Mouse (Mus musculus) gastrocnemius, postnatal 36 days (tissue): ENCODE data around the gene Ntm. TPM values are rescaled to one million over a fixed set of nuclear protein-coding genes. Genes with fewer than 3 reads are reported as not detected.

Source experiments
- DNase-seq, 2 experiments: peaks; one replicate each; pipeline ENCODE4 v3.0.0; 2022
- intact Hi-C: fragments of 180-260 bp; cut with DNase I; formaldehyde crosslinking; loops from one replicate; pipeline ENCODE4 v1.15.1; 2025
- total RNA-seq, 2 experiments: library from RNA; stranded (reverse); gene quantifications; 2 replicates each; pipeline ENCODE4 v1.2.3; 2021

Ntm gene
- total RNA-seq, 2 experiments from 2014 or later = 0.64 to 1.5 TPM

DNA sequence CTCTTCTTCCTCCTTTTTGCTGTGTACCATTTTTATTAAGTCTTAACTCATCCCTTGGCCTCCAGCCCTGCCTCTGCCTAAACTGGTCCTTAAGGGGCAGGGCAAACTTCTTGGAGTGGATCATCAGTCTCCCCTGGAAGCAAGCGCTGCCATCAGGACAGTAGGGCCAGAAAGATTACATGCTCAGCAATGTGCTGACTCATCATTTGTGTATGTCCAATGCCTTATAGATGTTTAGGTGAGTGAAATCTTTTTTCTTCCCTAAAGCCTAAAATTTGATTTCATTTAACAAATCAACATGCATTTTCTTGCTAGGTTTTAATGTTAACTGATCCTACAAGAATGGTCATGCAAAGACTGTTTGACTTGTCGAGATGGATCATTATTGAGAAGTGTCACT lies 536.7 kb downstream of the Ntm start:
- intact Hi-C loops = no loop called here
- DNase-seq = no peak

DNA sequence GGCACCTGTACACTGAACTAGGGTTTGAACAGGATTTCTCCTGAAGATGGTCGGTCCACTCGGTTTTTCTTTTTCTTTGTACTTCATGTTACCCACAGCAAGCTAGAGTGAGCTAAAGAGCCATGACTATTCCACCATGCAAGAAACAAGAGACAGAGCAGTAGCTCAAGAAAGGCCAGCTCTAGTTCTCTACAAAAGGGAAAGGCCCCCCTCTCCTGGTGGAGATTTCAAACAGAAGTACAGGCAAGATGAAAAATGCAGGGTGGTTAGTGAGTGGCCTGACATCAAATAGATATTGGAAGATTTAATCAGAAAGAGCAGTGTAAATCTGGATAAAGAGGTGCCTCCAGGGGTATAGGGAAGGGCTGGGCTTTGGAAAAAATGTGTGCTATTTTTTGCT lies 547.4 kb downstream of the Ntm start:
- intact Hi-C loops = no loop called here
- DNase-seq = no peak

DNA sequence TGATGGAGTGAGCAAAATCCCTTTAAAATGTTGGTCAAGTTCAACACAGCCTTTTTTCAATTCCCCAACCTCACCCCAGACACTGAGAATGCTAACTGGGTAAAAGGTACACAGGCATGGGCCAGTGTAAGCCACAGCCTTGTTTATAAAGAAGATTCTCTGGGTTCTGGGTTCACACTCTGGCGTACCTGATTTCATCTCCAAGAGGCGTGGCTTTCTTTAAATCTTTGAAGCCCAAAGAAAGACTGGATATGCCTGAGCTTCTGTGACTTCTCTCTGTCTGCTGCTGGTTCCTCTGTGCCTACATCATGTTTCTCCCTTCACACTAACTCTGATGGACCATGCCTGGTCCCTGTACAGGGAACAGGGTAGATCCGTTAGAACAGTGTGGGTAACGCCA lies 549.8 kb downstream of the Ntm start:
- intact Hi-C loops = no loop called here
- DNase-seq = no peak

DNA sequence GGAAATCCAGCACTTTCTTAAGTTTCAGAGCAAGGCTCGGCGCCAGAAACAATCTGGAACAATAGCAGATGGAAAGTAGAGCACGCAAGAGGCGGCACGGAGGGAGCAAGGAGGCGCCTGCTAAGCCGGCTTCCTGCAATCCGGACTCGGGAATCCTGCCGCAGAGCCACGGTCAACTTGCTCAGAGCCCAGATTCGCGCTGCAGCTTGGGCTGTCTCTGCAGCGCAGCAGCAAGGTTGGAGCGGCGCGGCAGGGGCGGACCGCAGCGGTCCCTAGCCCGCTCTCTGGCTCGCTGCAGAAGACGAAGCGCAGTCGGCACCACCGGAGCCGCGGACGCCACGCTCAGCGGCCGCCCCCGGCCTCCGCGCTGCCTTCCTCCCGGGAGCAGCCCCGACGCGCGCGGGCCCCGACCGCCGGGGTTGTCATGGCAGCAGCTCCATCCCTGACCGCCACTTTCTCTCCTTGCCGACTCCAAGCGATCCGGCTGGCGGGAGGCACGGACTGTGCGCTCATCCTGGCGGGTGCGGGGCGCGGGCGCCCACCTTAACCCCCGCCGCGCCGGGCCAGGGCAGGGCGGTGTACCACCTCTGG lies 550.7 kb downstream of the Ntm start:
- intact Hi-C loops = no loop called here
- DNase-seq = peak; percentile 11 to 37

DNA sequence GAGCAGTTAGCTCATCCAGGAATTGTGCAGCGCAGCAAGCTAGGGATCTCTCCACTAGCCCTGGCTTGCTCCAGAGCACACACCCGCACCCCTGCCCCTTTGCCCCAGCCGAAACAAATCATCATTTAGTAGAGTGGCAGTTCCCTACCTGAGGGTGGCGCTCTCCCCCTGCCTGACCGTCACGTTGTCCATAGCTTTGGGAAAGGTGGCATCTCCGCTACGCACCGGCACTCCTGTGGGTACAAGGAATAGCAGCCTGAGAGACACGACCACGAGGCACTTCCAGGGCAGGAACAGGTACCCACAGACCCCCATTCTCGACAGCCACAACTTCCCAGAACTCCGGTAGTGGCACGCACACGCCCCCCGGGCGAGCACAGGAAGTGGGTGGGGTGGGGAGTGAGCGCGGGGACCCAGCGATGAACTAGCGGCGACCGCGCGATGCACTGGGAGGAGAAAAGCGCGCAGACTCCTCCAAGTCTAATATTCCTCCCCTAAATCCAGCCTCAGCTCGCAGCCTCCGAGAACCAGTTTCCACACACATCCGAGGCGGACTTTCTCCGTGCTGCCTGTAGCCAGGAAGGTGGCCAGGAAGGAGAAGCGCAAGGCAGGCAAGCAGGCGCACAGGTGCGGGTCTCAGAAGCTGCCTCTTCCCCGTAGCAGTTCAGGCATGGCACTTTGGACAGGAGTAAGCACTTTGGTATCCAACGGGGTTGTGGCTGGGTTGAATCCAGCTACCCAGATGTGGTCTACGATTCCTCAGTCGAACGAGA lies 551.3 kb downstream of the Ntm start:
- peak in 1 of 2 experiments; percentile 23 for DNase-seq
- intact Hi-C loops = no loop called here

DNA sequence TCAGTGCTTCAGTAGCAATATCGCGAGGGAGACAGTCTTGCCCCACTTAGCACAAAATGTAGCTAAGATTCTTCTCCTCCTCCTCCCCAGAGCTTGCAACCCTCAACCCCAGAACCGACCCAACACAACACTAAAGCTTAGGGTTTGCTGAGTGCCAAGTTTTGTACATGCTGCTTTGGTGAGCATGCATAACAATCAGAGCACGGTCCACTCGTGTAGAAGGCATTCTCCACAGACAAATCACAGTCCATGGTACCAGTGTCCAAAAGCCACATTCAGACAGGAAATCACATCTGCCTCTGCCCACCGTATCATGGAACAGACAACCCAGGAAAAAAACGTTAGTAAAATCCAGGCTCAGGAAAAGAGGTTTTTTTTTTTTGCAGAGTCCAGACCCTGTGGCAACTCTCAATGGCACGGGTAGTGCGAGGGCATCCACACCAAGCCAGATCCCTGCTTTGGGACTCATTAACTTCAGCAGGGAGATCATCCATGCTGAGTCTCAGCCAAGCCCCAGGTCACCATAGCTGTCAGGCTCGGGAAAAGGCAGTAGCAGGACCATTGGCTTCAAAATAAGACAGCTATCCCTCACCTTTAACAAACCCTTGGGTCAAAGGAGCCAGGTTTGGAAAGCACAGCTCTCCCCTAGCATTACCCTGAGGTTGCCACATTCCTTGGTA lies 552.1 kb downstream of the Ntm start:
- intact Hi-C loops = no loop called here
- DNase-seq = no peak

DNA sequence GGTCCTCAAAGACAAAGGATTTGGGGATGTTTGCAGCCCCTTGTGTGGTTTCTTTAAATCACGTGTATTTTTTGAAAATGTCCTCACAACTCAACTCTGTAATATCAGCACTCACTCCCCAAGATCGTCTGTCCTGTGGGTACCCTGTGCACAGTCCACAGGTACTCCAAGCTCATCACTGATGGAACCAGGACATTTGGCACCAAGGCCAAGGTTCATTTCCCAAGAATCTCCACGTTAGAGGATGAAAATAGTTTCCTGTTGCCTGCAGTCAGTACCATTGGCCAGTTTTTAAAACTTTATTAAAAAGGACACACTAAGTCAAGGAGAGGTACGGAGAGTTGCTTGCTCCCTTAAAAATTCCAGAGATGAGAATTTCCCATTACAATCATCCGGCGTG lies 552.7 kb downstream of the Ntm start:
- intact Hi-C loops = no loop called here
- DNase-seq = no peak

DNA sequence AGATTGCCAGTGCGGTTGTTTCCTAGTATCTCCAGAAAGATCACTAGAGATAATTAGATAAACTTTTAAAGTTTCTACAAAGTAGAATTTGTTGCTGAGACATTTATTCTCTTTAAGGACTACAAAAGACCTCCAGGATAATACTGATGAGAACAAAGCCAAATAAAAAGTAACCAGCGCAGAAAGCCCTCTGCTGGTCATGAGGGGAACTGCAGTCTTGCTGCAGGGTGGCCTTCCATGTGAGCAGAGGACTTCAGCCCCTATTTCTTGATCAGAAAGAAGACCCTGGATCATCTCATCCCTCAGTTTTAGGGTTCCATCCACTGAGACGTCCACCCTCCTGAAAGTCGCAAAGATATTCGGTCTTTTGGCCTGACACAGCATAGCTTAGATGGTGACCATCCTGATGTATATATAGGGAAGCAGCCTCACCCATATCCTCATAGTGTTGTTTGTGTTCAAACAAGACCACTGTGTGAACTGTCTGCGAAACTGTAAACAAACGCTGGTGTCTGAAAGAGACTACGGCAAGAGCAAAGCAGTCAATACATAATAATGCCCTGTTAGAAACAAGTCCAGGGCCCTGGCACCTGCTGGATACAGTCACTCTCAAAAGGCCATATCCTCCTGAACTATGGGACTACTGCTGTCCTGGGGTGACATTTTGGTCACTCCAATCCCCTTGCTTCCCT lies 553.6 kb downstream of the Ntm start:
- peak in 1 of 2 experiments; percentile 21 for DNase-seq
- intact Hi-C loops = loop anchor here (5.0 kb wide), 1 partner anchor 1147 kb away; no protein-coding TSS in a partner anchor

DNA sequence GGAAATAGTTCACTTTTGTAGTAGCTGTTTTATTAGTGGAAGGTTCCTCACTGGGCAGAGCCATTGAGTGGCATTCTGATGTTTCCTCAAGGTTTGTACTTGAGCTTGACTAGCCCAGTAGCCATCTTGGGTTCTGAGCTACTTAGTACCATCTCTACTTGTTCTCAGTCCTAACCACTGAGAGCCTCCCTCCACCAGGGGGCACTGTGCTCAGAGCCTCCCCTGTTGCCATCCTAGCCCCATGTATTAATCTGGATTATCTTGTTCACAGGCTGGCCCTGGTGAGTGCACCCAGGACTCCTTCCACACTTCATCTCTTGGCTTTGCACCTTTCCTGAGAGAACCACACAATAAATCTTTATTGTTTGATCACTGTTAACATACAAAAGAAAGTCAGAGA lies 555.0 kb downstream of the Ntm start:
- intact Hi-C loops = loop anchor here (5.0 kb wide), 1 partner anchor 1146 kb away; no protein-coding TSS in a partner anchor

DNA sequence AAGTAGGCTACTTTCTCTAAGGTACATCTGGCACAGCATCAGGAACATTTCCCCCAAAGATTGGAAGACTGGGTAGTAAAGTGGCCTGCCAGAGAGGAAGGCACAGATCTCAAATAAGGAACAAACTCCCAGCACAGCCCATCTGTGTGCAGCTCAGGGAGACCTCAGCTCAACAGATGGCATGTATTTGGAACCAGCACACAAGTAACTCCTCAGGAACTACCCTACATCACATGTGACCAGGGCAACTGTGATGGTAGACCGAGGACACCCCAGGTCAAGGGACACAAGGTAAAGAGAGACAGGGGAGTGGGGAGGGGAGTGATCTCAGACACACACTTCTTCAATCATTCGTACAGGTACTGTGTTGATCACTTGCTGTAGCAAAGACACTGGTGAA lies 556.0 kb downstream of the Ntm start:
- no peak for DNase-seq
- intact Hi-C loops = loop anchor here (5.0 kb wide), 1 partner anchor 1145 kb away; no protein-coding TSS in a partner anchor

More for the DNA sequence above, 555.0 kb downstream of the Ntm start:
- DNase-seq = no peak

DNA sequence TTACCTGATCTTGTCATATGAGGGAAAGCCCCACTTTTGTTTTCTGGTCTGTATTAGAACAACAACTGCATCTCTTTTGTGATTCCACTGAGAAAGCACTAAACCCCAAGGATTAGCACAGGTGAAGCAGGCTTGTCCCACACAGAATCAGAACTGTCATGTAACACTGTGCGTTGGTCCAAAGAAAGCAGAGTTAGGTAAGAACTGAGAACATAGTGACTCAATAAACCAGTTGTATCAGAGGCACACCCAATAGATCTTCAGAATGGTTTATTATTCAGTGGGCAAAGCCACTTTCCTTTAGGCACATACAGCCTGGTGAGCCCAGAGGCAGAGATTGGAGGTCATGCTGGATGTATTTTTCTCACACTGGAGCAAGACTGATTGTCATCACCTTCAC lies 556.9 kb downstream of the Ntm start:
- DNase-seq = no peak
- intact Hi-C loops = loop anchor here (5.0 kb wide), 1 partner anchor 1144 kb away; no protein-coding TSS in a partner anchor

DNA sequence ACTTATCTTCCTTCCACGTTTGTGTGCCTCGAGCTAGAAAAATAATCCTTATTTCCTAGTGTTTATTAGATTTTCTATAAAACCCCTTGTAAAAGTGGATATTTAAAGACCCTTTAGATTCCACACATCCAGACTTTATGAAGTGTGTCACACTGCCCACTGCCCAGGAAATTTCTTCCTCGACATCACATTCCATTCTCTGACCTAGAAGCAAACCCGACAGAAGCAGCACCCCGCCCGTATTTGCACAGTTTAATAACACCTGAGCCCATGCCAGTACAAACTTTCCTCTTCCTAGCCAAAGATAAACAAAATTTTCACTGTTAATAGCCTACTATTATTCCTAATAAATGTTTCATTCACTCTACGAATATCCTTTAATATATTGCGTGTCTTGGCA lies 562.8 kb downstream of the Ntm start:
- intact Hi-C loops = no loop called here
- DNase-seq = no peak

DNA sequence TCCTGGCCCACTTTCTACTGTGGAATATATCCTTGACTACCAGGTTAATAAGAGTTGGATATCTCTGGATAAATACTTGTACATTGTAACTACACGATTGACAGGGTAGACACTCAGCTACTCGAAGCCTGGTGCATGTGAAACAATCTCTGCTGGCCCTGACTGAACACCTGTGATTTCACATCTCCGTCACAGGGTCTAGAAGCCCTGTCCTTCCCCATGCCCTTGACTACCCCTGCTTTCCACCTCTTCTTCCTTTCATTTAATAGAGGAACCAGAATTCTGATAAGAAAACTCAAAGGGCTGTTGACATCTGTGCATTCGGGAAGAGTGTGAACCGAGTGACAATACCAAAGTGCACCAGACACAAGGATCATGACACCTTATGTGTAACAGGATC lies 566.8 kb downstream of the Ntm start:
- intact Hi-C loops = no loop called here
- DNase-seq = no peak

DNA sequence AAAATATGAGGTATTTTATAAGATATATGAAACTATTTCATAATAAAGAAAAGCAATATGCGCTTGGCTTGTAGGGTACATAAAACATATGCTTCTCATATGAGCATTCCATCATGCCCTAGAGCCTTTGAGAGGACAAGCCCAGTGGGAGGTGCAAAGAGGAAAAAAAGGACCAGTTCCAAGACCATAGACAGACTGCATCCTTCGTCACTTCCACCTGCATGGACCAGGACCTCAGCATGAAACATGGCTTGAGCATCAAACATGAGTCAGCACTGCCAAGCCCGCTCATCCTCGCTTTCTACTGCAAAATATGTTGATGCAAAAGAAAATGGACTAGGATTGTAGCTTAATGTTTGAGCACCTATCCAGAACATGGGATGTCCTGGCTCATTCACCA lies 569.8 kb downstream of the Ntm start:
- intact Hi-C loops = no loop called here
- no peak for DNase-seq

DNA sequence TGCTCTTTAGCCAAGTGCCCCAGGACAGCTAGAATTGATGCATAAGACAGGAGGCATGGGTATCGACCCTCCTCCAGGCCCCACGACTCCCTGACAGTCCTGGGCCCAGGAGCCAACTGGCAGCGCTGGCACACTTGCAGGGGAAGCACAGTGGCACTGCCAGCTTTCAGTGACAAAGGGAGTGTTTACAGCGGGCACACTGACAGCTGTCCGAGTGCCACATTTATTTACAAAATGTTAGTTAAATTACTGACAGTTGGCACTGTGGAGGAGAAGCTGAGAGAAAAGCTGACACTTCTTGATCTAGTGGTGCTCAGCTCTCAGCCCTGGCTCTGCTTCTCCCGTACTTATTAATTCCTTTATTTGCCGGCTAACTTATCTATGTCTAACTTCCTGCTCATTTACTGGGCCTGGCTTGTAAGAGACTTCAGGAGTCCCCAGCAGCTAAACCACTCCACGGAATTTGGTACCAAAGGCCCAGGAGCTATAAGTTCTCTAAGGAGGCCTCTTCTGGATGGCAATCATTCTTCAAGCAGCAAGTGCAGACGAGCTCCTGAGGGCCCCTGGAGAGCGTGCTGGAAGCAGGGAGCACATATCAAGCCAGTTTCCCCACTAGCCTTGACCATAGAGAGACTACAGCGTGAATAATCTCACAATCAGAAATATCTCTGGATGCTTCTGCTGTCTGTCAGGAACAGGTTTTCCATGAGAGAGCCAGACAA lies 572.0 kb downstream of the Ntm start:
- intact Hi-C loops = no loop called here
- DNase-seq = no peak

DNA sequence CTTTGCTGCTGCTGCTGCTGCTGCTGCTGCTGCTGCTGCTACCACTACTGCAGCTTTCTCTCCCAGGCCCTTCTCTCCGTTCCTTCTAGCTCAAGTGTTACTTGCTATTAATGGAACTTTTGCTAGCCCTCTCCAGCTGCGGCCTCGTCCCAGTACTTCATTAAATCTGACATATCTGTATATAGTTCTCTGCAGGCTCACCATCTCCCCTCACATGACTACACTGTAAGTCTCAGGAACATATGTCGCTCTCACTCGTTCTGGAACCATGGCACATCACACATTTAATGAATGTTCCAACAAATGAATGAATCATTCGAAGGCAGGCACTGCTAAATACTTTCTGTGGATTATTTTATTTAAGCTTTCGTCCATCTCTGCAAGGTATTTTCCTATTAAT lies 573.7 kb downstream of the Ntm start:
- intact Hi-C loops = no loop called here
- DNase-seq = no peak

DNA sequence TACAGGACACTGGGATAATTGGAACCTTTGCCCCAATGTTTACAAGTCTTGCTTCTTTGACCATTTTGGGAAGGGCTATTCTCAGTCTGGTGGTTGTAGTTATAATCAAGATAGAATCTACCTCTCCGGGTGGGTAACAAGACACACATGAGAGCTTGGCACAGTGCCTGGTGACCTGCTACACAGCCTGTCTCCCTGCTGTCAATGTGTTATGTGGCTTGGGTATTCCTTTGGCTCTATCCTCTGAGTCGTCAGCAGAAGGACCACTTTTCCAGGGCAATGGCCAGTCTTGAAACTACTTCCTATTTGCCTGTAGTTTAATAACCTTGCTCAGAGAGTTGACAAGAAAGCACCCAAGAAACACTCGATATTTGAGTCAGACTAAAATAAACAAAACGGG lies 575.8 kb downstream of the Ntm start:
- intact Hi-C loops = no loop called here

DNA sequence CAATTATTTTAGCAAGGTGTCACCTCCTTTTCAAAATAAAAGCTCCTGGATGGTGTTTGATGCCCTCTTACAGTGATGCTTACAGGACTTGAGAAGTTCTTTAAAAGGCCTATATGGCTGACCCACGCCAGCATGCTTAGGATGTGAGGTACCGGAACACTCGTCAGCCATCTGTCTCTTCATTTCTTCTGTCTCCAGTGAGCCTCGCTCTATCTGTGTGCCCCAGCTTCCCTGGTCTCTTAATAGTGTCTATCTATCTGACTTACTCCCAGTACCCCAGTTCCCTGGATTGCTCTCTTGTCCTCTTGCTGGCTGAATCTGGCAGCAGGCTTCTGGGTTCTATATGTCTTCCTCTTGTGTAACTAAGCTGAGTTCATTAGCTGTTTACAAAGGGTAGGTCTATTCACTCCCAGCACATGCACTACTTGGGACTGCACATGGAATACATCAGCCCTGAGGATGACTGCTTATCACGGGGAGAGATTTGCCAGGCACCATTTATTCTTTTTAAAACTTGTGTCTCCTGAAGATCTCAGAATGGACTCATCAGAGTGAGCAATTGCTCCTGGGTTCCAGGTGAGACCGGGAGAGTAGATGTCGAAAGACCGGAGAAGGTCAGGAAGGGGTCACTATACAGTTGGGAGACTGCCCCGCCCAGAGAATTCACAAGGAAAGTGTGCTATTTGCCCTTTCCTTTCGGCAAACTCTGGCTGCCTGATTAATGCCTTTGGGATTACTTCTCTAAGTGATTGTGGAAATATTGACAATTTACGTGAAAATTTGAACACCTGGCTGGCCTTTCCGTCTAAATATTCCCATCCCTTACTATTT lies 585.6 kb downstream of the Ntm start:
- intact Hi-C loops = no loop called here
- no peak for DNase-seq

More for the DNA sequence above, 575.8 kb downstream of the Ntm start:
- DNase-seq = no peak

DNA sequence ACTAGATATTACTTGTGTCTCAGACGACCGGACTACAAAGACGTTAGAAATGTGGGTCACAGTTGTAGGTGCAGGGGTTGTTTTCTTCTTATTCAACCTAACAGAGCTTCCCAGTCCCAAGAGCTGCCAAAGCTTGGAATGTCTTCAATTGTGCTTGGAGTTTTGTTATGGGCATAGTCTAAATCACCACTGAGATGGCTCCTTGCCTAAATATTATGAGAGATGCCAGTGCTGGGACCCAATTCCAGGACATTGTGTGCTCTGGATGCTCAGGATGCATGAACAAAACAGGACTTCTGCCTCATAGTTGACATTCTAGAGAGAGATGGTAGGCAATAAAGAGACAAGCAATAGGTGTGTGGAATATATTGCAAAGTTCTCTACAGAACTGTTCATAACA lies 591.6 kb downstream of the Ntm start:
- no peak for DNase-seq
- intact Hi-C loops = no loop called here
